Mouse (Mus musculus) lung, postnatal 36 days (tissue): ENCODE results near the gene Rreb1.
A peak's percentile ranks its signal among the peaks of the same experiment; 100 is the strongest.

Source experiments
- DNase-seq: peaks from one replicate; pipeline ENCODE4 v3.0.0; 2022; ENCODE audit warnings: mixed read lengths

Rreb1 gene

GRCm38 (mm10) chr13:37919711-37920277 is 141.6 kb downstream of the Rreb1 start:
- DNase-seq, result no peak

GRCm38 (mm10) chr13:37920727-37921126 is 142.5 kb downstream of the Rreb1 start:
- DNase-seq, result no peak

GRCm38 (mm10) chr13:37923091-37923490 is 144.9 kb downstream of the Rreb1 start:
- no peak for DNase-seq

GRCm38 (mm10) chr13:37923643-37924460 is 145.7 kb downstream of the Rreb1 start:
- no peak for DNase-seq

GRCm38 (mm10) chr13:37924461-37924948 is 146.3 kb downstream of the Rreb1 start:
- DNase-seq, result peak; percentile 55

GRCm38 (mm10) chr13:37926394-37926793 is 148.2 kb downstream of the Rreb1 start:
- DNase-seq, result no peak

- DNase-seq, result no peak
These were observed 151.3 kb downstream of the Rreb1 start for GRCm38 (mm10) chr13:37929532-37929931.

GRCm38 (mm10) chr13:37930091-37930490 is 151.9 kb downstream of the Rreb1 start:
- DNase-seq, result no peak

- DNase-seq, result no peak
These were observed 152.4 kb downstream of the Rreb1 start for GRCm38 (mm10) chr13:37930621-37931020.

- DNase-seq, result no peak
These were observed 153.2 kb downstream of the Rreb1 start for GRCm38 (mm10) chr13:37931210-37931922.

- DNase-seq, result no peak
These were observed 155.9 kb downstream of the Rreb1 start for GRCm38 (mm10) chr13:37934075-37934474.

- DNase-seq, result no peak
These were observed 156.7 kb downstream of the Rreb1 start for GRCm38 (mm10) chr13:37934920-37935319.

GRCm38 (mm10) chr13:37936351-37936750 is 158.2 kb downstream of the Rreb1 start:
- no peak for DNase-seq

GRCm38 (mm10) chr13:37940167-37940566 is 162.0 kb downstream of the Rreb1 start:
- DNase-seq, result no peak

- DNase-seq, result no peak
These were observed 162.4 kb downstream of the Rreb1 start for GRCm38 (mm10) chr13:37940649-37941048.

GRCm38 (mm10) chr13:37941138-37941645 is 163.0 kb downstream of the Rreb1 start:
- DNase-seq, result no peak

GRCm38 (mm10) chr13:37941950-37942886 is 164.0 kb downstream of the Rreb1 start:
- DNase-seq, result peak; percentile 50

GRCm38 (mm10) chr13:37942887-37943331 is 164.7 kb downstream of the Rreb1 start:
- DNase-seq, result no peak

GRCm38 (mm10) chr13:37943466-37943865 is 165.3 kb downstream of the Rreb1 start:
- no peak for DNase-seq

GRCm38 (mm10) chr13:37944306-37944705 is 166.1 kb downstream of the Rreb1 start:
- DNase-seq, result peak; percentile 77

GRCm38 (mm10) chr13:37945392-37945791 is 167.2 kb downstream of the Rreb1 start:
- no peak for DNase-seq

GRCm38 (mm10) chr13:37946734-37947133 is 168.5 kb downstream of the Rreb1 start:
- DNase-seq, result peak; percentile 95
